Mouse (Mus musculus) testis, postnatal 10 days (tissue): Measurements from ENCODE around the gene Grm8.

Experiments
- DNase-seq: peaks from one replicate; pipeline ENCODE4 v3.0.0; 2021; ENCODE audit warnings: low spot score

Grm8 gene

GRCm38 (mm10) chr6:28135001-28135401, at the start of gene Grm8:
TSS of gene Grm8 (minus strand) at chr6:28135178.
- peak; percentile 49 for DNase-seq

GRCm38 (mm10) chr6:28169851-28170539, 35.0 kb upstream of the Grm8 start:
- no peak for DNase-seq

- no peak for DNase-seq
Observed at GRCm38 (mm10) chr6:28160399-28160798, 25.4 kb upstream of the Grm8 start.

- no peak for DNase-seq
Observed at GRCm38 (mm10) chr6:28146445-28146844, 11.5 kb upstream of the Grm8 start.

GRCm38 (mm10) chr6:28142332-28142731, 7.4 kb upstream of the Grm8 start:
- DNase-seq = no peak

DNA sequence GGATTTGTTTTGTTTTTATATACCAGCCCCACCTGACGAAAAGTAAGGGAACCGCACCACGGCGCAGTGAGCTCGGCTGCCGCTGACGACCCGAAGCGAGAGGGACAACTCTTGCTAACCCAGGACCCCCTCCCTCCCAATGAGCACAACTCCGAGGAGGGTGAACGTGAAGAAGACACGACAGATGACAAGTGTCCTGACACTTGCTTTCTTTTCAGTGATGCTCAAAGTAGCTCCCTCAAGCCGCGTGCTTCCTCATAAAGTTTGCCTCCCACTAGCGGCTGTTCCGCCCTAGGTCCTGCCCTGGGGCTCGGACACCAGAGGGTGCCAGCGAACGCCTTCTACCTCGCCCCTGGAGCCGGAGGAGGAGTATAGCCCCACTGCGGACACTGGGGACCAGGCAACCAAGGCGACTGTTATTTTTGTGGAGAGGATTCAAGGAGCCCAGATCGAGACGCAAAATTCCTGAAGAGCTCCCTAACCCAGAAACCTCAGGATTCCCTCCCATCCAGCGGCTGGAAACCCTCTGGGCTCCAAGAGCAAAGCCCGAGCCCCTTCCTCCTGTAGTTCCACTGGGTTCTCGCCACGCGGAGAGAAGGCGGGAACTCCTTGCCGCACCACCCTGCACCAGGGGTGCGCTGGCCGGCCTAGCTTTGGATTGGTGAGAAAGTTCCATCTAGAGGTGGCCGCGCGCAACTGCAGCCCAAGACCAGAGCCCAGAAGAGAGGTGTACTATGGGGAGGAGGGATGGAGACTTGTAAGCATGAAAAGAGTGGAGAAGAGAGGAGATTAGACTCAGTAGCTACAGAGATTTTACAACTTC, 644 bp upstream of the Grm8 start:
- DNase-seq = peak; percentile 83

DNA sequence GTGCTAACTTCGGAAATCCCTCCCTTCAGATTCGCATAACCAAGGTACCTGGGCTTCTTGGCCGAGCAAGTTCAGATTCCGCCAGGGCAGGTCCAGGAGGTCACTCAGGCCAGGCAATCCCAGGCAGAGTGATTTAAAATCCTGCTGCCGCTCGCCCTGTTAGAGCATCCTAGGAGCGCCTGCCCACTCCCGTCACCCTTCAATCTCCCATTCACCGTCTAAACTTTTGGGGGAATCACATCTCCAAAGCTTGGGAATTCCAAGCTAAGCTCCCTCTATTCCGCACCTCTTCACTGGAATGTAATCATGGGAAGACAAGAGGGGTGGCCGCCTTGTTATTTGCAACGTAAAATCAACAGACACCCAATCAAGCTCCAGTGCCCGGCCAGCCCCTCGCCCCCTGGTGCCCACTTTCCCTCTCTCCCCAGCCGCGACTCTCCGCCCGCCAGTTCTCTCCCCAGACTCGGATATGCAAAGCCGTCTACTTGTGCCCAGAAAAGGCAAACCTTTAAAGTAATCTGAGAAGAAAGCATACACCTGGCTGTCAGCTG, 652 bp downstream of the Grm8 start:
- no peak for DNase-seq

- no peak for DNase-seq
Observed at GRCm38 (mm10) chr6:28133206-28134063, 1.5 kb downstream of the Grm8 start.

DNA sequence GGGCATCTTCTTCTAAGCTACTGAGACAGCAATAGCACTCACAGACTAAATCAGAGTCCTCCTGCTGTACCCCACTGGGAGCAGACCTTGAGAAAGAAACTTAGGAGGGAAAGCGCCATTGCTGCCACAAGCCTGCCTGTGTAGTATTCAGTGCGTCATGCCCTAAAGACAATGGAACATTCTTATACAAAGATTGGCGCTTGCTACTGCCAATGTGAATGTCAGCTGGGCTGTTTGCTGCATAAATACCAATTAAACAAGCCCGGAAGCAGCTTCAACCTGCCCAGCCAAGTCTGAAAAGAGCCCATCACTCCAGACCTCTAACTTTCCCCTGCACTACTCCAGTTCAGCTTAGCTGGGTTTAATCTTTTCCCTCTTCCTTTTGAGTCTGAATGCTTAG, 2.9 kb downstream of the Grm8 start:
- no peak for DNase-seq

GRCm38 (mm10) chr6:28128871-28129270, 6.1 kb downstream of the Grm8 start:
- DNase-seq = no peak

- no peak for DNase-seq
Observed at GRCm38 (mm10) chr6:28115519-28115918, 19.5 kb downstream of the Grm8 start.

- DNase-seq = no peak
Observed at GRCm38 (mm10) chr6:28114916-28115315, 20.1 kb downstream of the Grm8 start.

GRCm38 (mm10) chr6:28111551-28111950, 23.4 kb downstream of the Grm8 start:
- no peak for DNase-seq

DNA sequence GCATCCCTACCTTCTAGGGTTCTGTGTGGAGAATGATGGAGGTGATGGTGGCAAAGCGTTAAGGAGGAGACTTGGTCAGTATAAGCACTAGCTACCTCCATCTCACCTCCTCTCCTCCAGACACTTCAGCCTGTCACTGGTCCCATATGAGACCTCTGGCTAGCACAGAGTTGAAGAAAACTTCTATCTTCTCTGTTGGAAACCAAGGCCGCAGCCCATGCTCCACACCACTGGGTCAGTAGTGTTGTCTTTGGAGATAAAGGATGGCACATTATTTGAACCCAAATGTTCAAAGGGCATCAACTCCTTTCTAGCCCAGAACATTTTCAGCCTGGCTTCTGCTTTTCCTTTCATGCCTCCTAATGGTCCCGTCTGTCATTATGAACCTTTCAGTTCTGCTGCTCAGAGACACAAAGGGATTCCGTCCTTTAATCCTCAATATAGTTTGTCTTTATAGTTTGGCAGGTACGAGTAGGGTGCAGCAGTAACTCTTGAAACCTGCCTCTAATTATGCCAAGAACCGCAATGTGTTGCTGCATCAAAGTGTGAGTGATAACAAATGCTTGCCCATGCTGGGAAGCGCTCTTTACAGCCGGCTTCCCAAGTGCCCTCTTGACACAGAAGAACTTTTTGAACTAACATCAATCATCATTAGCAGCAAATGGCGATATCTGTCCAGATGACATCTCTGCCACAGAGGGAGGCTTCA, 32.2 kb downstream of the Grm8 start:
- DNase-seq = no peak

GRCm38 (mm10) chr6:28100001-28100400, 35.0 kb downstream of the Grm8 start:
- DNase-seq = no peak

GRCm38 (mm10) chr6:28092511-28092910, 42.5 kb downstream of the Grm8 start:
- no peak for DNase-seq

GRCm38 (mm10) chr6:28091836-28092235, 43.1 kb downstream of the Grm8 start:
- DNase-seq = no peak

- no peak for DNase-seq
Observed at GRCm38 (mm10) chr6:28090981-28091380, 44.0 kb downstream of the Grm8 start.

GRCm38 (mm10) chr6:28075534-28075933, 59.4 kb downstream of the Grm8 start:
- DNase-seq = no peak

- no peak for DNase-seq
Observed at GRCm38 (mm10) chr6:28074470-28074869, 60.5 kb downstream of the Grm8 start.

DNA sequence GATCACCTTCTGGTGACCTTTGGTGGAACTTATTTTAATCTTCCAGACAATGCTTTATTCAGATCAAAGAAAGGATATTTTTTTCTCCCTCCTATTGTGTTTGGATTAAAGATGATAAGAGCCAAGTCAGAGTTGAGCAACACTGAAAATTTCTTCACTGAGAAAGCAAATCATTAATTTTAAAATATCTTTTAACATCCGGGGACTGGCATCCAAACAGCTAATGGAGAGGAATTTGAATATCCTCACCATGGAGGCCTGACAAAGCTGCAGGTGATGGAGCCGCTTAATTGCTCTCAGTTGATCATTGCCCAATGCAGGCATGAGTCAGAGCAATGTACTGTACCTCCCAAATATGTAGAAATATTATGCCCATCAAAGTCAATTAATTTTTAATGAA, 83.0 kb downstream of the Grm8 start:
- no peak for DNase-seq

DNA sequence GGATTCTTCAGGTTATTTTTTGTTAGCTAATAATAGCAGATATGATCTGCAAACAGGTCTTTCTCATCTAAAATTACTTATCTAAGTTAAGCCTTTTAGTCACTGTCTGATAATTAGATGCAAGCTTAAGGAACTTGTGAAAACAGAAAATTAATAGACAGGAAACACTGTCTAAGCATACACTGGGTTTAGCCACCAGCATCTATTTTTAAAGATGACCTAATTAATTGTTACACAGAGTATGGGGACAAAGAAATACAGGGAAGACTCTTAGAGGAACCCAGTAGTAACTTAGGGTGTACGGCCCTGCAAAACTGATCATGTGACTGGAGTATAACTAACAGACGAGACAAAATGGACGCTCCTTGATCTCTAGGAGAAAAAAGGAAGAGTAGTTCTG, 92.6 kb downstream of the Grm8 start:
- no peak for DNase-seq
